7 mouse cellular contexts compared by ENCODE assay signal in genomic region chr10:121505929-121506328, GRCm38 (mm10). TPM values are rescaled to one million over a fixed set of nuclear protein-coding genes. Genes with fewer than 3 reads are reported as not detected.
A peak's percentile ranks its signal among the peaks of the same experiment; 100 is the strongest.
DNase-seq lines count a peak whose midpoint lies in the region; ATAC-seq lines count a peak whose summit lies in the region.

No protein-coding gene starts in this region.

- peaks cover 31% of the 10 kb centered on the region for H3K4me1 ChIP-seq in lung, embryonic 15.5 days
- peaks cover 59% of the 10 kb centered on the region for H3K4me1 ChIP-seq in hindbrain, embryonic 10.5 days (replicated peaks)
- H3K4me1 ChIP-seq in liver, embryonic 12.5 days, result peaks cover 71% of the 10 kb centered on the region
- peaks cover 27% of the 10 kb centered on the region for H3K4me1 ChIP-seq in stomach, embryonic 15.5 days

- H3K36me3 ChIP-seq in lung, embryonic 15.5 days, result no peaks in the 10 kb centered on the region
- no peaks in the 10 kb centered on the region for H3K36me3 ChIP-seq in hindbrain, embryonic 10.5 days
- no peaks in the 10 kb centered on the region for H3K36me3 ChIP-seq in liver, embryonic 12.5 days
- H3K36me3 ChIP-seq in stomach, embryonic 15.5 days, result no peaks in the 10 kb centered on the region

- peak overlapping the region; percentile 83 for H3K27ac ChIP-seq in lung, embryonic 15.5 days
- H3K27ac ChIP-seq in hindbrain, embryonic 10.5 days, result peak overlapping the region; percentile 83
- peak overlapping the region; percentile 87 for H3K27ac ChIP-seq in liver, embryonic 12.5 days
- peak overlapping the region; percentile 75 for H3K27ac ChIP-seq in stomach, embryonic 15.5 days

- H3K4me3 ChIP-seq in lung, embryonic 15.5 days, result no peak overlapping the region
- H3K4me3 ChIP-seq in hindbrain, embryonic 10.5 days, result no peak overlapping the region
- H3K4me3 ChIP-seq in liver, embryonic 12.5 days, result peak overlapping the region; percentile 49; the same call in 1 of the 2 replicates
- H3K4me3 ChIP-seq in stomach, embryonic 15.5 days (replicated peaks), result peak overlapping the region; percentile 39; the same call in 1 of the 2 replicates

- peak overlapping the region; percentile 66 for H3K4me2 ChIP-seq in lung, embryonic 15.5 days
- peak overlapping the region; percentile 82 for H3K4me2 ChIP-seq in liver, embryonic 12.5 days
- H3K4me2 ChIP-seq in stomach, embryonic 15.5 days, result peak overlapping the region; percentile 59

- no peak for DNase-seq in lung, postnatal 36 days
- DNase-seq in hindbrain, embryonic 10.5 days (ENCODE audit: low spot score), result no peak
- no peak for DNase-seq in retina, postnatal 1 day
- DNase-seq in adrenal gland, postnatal 10 days, result no peak

- H3K9me3 ChIP-seq in lung, embryonic 15.5 days, result no peaks in the 10 kb centered on the region
- H3K9me3 ChIP-seq in hindbrain, embryonic 10.5 days, result no peaks in the 10 kb centered on the region
- no peaks in the 10 kb centered on the region for H3K9me3 ChIP-seq in liver, embryonic 12.5 days (replicated peaks)
- H3K9me3 ChIP-seq in stomach, embryonic 15.5 days, result no peaks in the 10 kb centered on the region

- ATAC-seq in lung, embryonic 15.5 days (ENCODE audit: borderline replicate concordance, extremely low read depth, low FRiP score, low TSS enrichment), result no peak
- no peak for ATAC-seq in liver, embryonic 12.5 days
- no peak for ATAC-seq in stomach, embryonic 15.5 days (ENCODE audit: insufficient read depth, low FRiP score, low read depth)

- peak overlapping the region; percentile 40; the same call in 1 of the 2 replicates for H3K9ac ChIP-seq in lung, embryonic 15.5 days
- H3K9ac ChIP-seq in liver, embryonic 12.5 days, result peak overlapping the region; percentile 71; the same call in 1 of the 2 replicates
- no peak overlapping the region for H3K9ac ChIP-seq in stomach, embryonic 15.5 days

- 38% methylated on average over 7 of the region's 7 CpGs for WGBS in lung, embryonic 15.5 days
- 65% methylated on average over 7 of the region's 7 CpGs for WGBS in hindbrain, embryonic 10.5 days
- WGBS in liver, embryonic 12.5 days (ENCODE audit: insufficient replicate concordance), result 53% methylated on average over 7 of the region's 7 CpGs
- WGBS in stomach, embryonic 15.5 days, result 44% methylated on average over 7 of the region's 7 CpGs

- H3K27me3 ChIP-seq in lung, embryonic 15.5 days, result no peaks in the 10 kb centered on the region
- no peaks in the 10 kb centered on the region for H3K27me3 ChIP-seq in hindbrain, embryonic 10.5 days (ENCODE audit: insufficient read depth, poor library complexity, severe bottlenecking)
- H3K27me3 ChIP-seq in liver, embryonic 12.5 days (replicated peaks), result no peaks in the 10 kb centered on the region
- H3K27me3 ChIP-seq in stomach, embryonic 15.5 days (replicated peaks), result no peaks in the 10 kb centered on the region

RNA-seq across cellular contexts. Expression of gene Rassf3, which starts 29.8 kb away (rescaled TPM):
- 18.3 and 20.8 TPM in 2 replicates for polyA plus RNA-seq in lung, embryonic 15.5 days (2015; fragmentation: Nextera tagmentation; extraction: Ambion mirVana)
- polyA plus RNA-seq in hindbrain, embryonic 10.5 days (2016; fragmentation: Nextera tagmentation; extraction: Ambion mirVana), result 8.0 and 11.4 TPM in 2 replicates
- 12.3 and 12.8 TPM in 2 replicates for polyA plus RNA-seq in liver, embryonic 12.5 days (2016; fragmentation: Nextera tagmentation; extraction: Ambion mirVana)
- polyA plus RNA-seq in stomach, embryonic 15.5 days (2015; fragmentation: Nextera tagmentation; extraction: Ambion mirVana), result 22.4 and 25.7 TPM in 2 replicates
- total RNA-seq in adrenal gland, postnatal 10 days (2021), result 10 to 100 TPM; 47.9 to 49.1 TPM

Comparison
In these comparisons a context has a peak if more than half of its experiments do, and no peak if none do; other contexts are left out.
1. H3K4me3 ChIP-seq: peak in liver, embryonic 12.5 days (single experiment) and stomach, embryonic 15.5 days (single experiment); none in lung, embryonic 15.5 days (single experiment) and hindbrain, embryonic 10.5 days (single experiment).
2. Peak in every context shown above with its lines, with median percentiles within 50 percentile points of each other: H3K27ac ChIP-seq and H3K4me2 ChIP-seq.